Mouse (Mus musculus): Measurements from ENCODE around the gene Rhbdl3. TPM values are rescaled to one million over a fixed set of nuclear protein-coding genes. Genes with fewer than 3 reads are reported as not detected.

Gene Rhbdl3
- polyA plus RNA-seq, 1 experiment from 2014 or later, result 8.3 TPM

GRCm38 (mm10) chr11:80385055-80385454, 84.3 kb downstream of the Rhbdl3 start:
- Histone ChIP-seq H3K4me2 (replicated peaks) (peak overlapping the region; percentile 60), H3K4me3 (replicated peaks) (peak overlapping the region; percentile 88), H3K27me3 (no peaks in the 10 kb centered on the region), H3K9me3 (replicated peaks) (no peaks in the 10 kb centered on the region), H3K9ac (peak overlapping the region; percentile 37; the same call in 1 of the 2 replicates), H3K36me3 (peaks cover 21% of the 10 kb centered on the region), H3K27ac (replicated peaks) (no peak overlapping the region), H3K4me1 (peaks cover 19% of the 10 kb centered on the region)
- WGBS, result 44% methylated on average over 4 of the region's 4 CpGs
- ATAC-seq (ENCODE audit: insufficient number of reproducible peaks, low FRiP score, low TSS enrichment, low read depth), result no peak

GRCm38 (mm10) chr11:80386790-80387189, 86.1 kb downstream of the Rhbdl3 start:
- H3K4me1 ChIP-seq, result peaks cover 19% of the 10 kb centered on the region
- peak overlapping the region; percentile 60; the same call in 1 of the 2 replicates for H3K4me2 ChIP-seq (replicated peaks)
- H3K9ac ChIP-seq, result no peak overlapping the region
- H3K9me3 ChIP-seq (replicated peaks), result no peaks in the 10 kb centered on the region
- H3K4me3 ChIP-seq (replicated peaks), result no peak overlapping the region
- H3K27ac ChIP-seq (replicated peaks), result no peak overlapping the region
- ATAC-seq (ENCODE audit: insufficient number of reproducible peaks, low FRiP score, low TSS enrichment, low read depth), result no peak
- WGBS, result 70% methylated on average over 2 of the region's 2 CpGs
- peaks cover 29% of the 10 kb centered on the region for H3K36me3 ChIP-seq
- H3K27me3 ChIP-seq, result no peaks in the 10 kb centered on the region

GRCm38 (mm10) chr11:80389885-80390284, 89.2 kb downstream of the Rhbdl3 start:
- Histone ChIP-seq H3K9ac (no peak overlapping the region), H3K4me1 (peaks cover 12% of the 10 kb centered on the region), H3K4me3 (replicated peaks) (no peak overlapping the region), H3K36me3 (peaks cover 47% of the 10 kb centered on the region), H3K4me2 (replicated peaks) (no peak overlapping the region), H3K27me3 (no peaks in the 10 kb centered on the region), H3K27ac (replicated peaks) (no peak overlapping the region), H3K9me3 (replicated peaks) (no peaks in the 10 kb centered on the region)
- 86% methylated on average over 1 of the region's 1 CpGs for WGBS
- ATAC-seq (ENCODE audit: insufficient number of reproducible peaks, low FRiP score, low TSS enrichment, low read depth), result no peak

- H3K27ac ChIP-seq (replicated peaks), result no peak overlapping the region
- no peak overlapping the region for H3K4me2 ChIP-seq (replicated peaks)
- H3K36me3 ChIP-seq, result peaks cover 62% of the 10 kb centered on the region
- 94% methylated on average over 2 of the region's 2 CpGs for WGBS
- H3K4me1 ChIP-seq, result no peaks in the 10 kb centered on the region
- H3K27me3 ChIP-seq, result no peaks in the 10 kb centered on the region
- H3K4me3 ChIP-seq (replicated peaks), result no peak overlapping the region
- no peak overlapping the region for H3K9ac ChIP-seq
- no peaks in the 10 kb centered on the region for H3K9me3 ChIP-seq (replicated peaks)
- ATAC-seq (ENCODE audit: insufficient number of reproducible peaks, low FRiP score, low TSS enrichment, low read depth), result no peak
Measured at GRCm38 (mm10) chr11:80391407-80392120, 90.9 kb downstream of the Rhbdl3 start.

GRCm38 (mm10) chr11:80395930-80396329, 95.2 kb downstream of the Rhbdl3 start:
- no peaks in the 10 kb centered on the region for H3K27me3 ChIP-seq
- 88% methylated on average over 3 of the region's 3 CpGs for WGBS
- no peaks in the 10 kb centered on the region for H3K9me3 ChIP-seq (replicated peaks)
- no peak overlapping the region for H3K4me3 ChIP-seq (replicated peaks)
- no peak overlapping the region for H3K4me2 ChIP-seq (replicated peaks)
- H3K36me3 ChIP-seq, result peaks cover 69% of the 10 kb centered on the region
- H3K9ac ChIP-seq, result no peak overlapping the region
- H3K4me1 ChIP-seq, result no peaks in the 10 kb centered on the region
- H3K27ac ChIP-seq (replicated peaks), result no peak overlapping the region
- ATAC-seq (ENCODE audit: insufficient number of reproducible peaks, low FRiP score, low TSS enrichment, low read depth), result no peak

GRCm38 (mm10) chr11:80396617-80397016, 95.9 kb downstream of the Rhbdl3 start:
- Histone ChIP-seq H3K27me3 (no peaks in the 10 kb centered on the region), H3K4me1 (no peaks in the 10 kb centered on the region), H3K4me2 (replicated peaks) (no peak overlapping the region), H3K36me3 (peaks cover 67% of the 10 kb centered on the region), H3K4me3 (replicated peaks) (no peak overlapping the region), H3K9ac (no peak overlapping the region), H3K27ac (replicated peaks) (no peak overlapping the region), H3K9me3 (replicated peaks) (no peaks in the 10 kb centered on the region)
- 90% methylated on average over 4 of the region's 4 CpGs for WGBS
- no peak for ATAC-seq (ENCODE audit: insufficient number of reproducible peaks, low FRiP score, low TSS enrichment, low read depth)

Other genes starting within 250 kb of the Rhbdl3 start
- gene Crlf3, start 219.9 kb upstream of the Rhbdl3 start, polyA plus RNA-seq (2015; fragmentation: Nextera tagmentation; extraction: Ambion mirVana), result 40.7 and 46.0 TPM in 2 replicates
- gene Atad5, start 211.5 kb upstream of the Rhbdl3 start, polyA plus RNA-seq (2015; fragmentation: Nextera tagmentation; extraction: Ambion mirVana), result 8.5 and 9.3 TPM in 2 replicates
- 24.2 and 26.0 TPM in 2 replicates for gene Tefm, start 158.7 kb upstream of the Rhbdl3 start, polyA plus RNA-seq (2015; fragmentation: Nextera tagmentation; extraction: Ambion mirVana)
- 2.4 and 3.0 TPM in 2 replicates for gene Adap2, start 146.8 kb upstream of the Rhbdl3 start, polyA plus RNA-seq (2015; fragmentation: Nextera tagmentation; extraction: Ambion mirVana)
- gene Rnf135, start 117.1 kb upstream of the Rhbdl3 start, polyA plus RNA-seq (2015; fragmentation: Nextera tagmentation; extraction: Ambion mirVana), result 9.5 and 10.8 TPM in 2 replicates
- gene Rhot1, start 91.9 kb upstream of the Rhbdl3 start, polyA plus RNA-seq (2015; fragmentation: Nextera tagmentation; extraction: Ambion mirVana), result 52.0 and 56.5 TPM in 2 replicates
- 20.3 and 20.9 TPM in 2 replicates for gene 5730455P16Rik, start 77.1 kb downstream of the Rhbdl3 start, polyA plus RNA-seq (2015; fragmentation: Nextera tagmentation; extraction: Ambion mirVana)
- 203 and 207 TPM in 2 replicates for gene Zfp207, start 82.4 kb downstream of the Rhbdl3 start, polyA plus RNA-seq (2015; fragmentation: Nextera tagmentation; extraction: Ambion mirVana)
- gene Psmd11, start 127.7 kb downstream of the Rhbdl3 start, polyA plus RNA-seq (2015; fragmentation: Nextera tagmentation; extraction: Ambion mirVana), result 293 and 308 TPM in 2 replicates
- 4.5 and 5.3 TPM in 2 replicates for gene Cdk5r1, start 176.1 kb downstream of the Rhbdl3 start, polyA plus RNA-seq (2015; fragmentation: Nextera tagmentation; extraction: Ambion mirVana)